17 mouse cellular contexts compared by ENCODE assay signal in genomic region chr14:38847091-38847490, GRCm38 (mm10).
DNase-seq lines count a peak whose midpoint lies in the region; ATAC-seq and TF ChIP-seq lines count a peak whose summit lies in the region.
"Had no signal": no experiment of that assay in that cellular context is flagged by ENCODE, and none has a peak within 500 bp of the region (broad histone marks: within the 10 kb centered on the region; RNA-seq: fewer than 3 reads in every experiment).

No protein-coding gene starts in this region.

- no peak overlapping the region for H3K9ac ChIP-seq in midbrain, postnatal 0 days (replicated peaks; ENCODE audit: low read length, poor library complexity, severe bottlenecking)
- no peak overlapping the region for H3K9ac ChIP-seq in midbrain, embryonic 13.5 days (replicated peaks)
- H3K9ac ChIP-seq: hindbrain, embryonic 13.5 days had no signal

- no peaks in the 10 kb centered on the region for H3K27me3 ChIP-seq in midbrain, postnatal 0 days (ENCODE audit: insufficient read depth, low read length)
- H3K27me3 ChIP-seq in midbrain, embryonic 13.5 days, result no peaks in the 10 kb centered on the region
- H3K27me3 ChIP-seq: hindbrain, embryonic 13.5 days had no signal

- no peak overlapping the region for H3K4me3 ChIP-seq in midbrain, postnatal 0 days (ENCODE audit: low read depth, low read length)
- H3K4me3 ChIP-seq in midbrain, embryonic 13.5 days (replicated peaks), result no peak overlapping the region
- H3K4me3 ChIP-seq: embryonic facial prominence, embryonic 10.5 days; hindbrain, embryonic 13.5 days had no signal

- H3K4me1 ChIP-seq in midbrain, postnatal 0 days (ENCODE audit: insufficient read depth, low read length), result no peaks in the 10 kb centered on the region
- H3K4me1 ChIP-seq in midbrain, embryonic 13.5 days (replicated peaks), result no peaks in the 10 kb centered on the region
- H3K4me1 ChIP-seq: embryonic facial prominence, embryonic 10.5 days; hindbrain, embryonic 13.5 days had no signal

- H3K4me2 ChIP-seq in midbrain, postnatal 0 days (ENCODE audit: low read depth, low read length, poor library complexity, severe bottlenecking), result no peak overlapping the region
- H3K4me2 ChIP-seq in midbrain, embryonic 13.5 days (replicated peaks), result no peak overlapping the region
- H3K4me2 ChIP-seq: hindbrain, embryonic 13.5 days had no signal

- no peak overlapping the region for H3K27ac ChIP-seq in midbrain, postnatal 0 days (ENCODE audit: low read depth, low read length)
- no peak overlapping the region for H3K27ac ChIP-seq in midbrain, embryonic 13.5 days
- H3K27ac ChIP-seq: embryonic facial prominence, embryonic 10.5 days; hindbrain, embryonic 13.5 days had no signal

- no peaks in the 10 kb centered on the region for H3K9me3 ChIP-seq in midbrain, postnatal 0 days (ENCODE audit: low read length)
- no peaks in the 10 kb centered on the region for H3K9me3 ChIP-seq in midbrain, embryonic 13.5 days
- H3K9me3 ChIP-seq: embryonic facial prominence, embryonic 10.5 days; hindbrain, embryonic 13.5 days had no signal

- peak; percentile 70 for ATAC-seq in cerebellum, adult (ENCODE audit: insufficient number of reproducible peaks, low FRiP score, low TSS enrichment)
- no peak for ATAC-seq in midbrain, postnatal 0 days (ENCODE audit: low FRiP score)
- ATAC-seq in midbrain, embryonic 13.5 days, result no peak
- no peak for ATAC-seq in megakaryocyte-erythroid progenitor cell, adult 5-6 weeks (replicated peaks; ENCODE audit: low FRiP score, low TSS enrichment, poor library complexity, severe bottlenecking)
- ATAC-seq: intestine, postnatal 0 days; midbrain, embryonic 16.5 days had no signal

- DNase-seq in cerebellum, postnatal 4 days (ENCODE audit: low spot score in 2 of 2), result no peak
- DNase-seq in midbrain, postnatal 0 days (ENCODE audit: low spot score), result peak; percentile 37
- DNase-seq in cerebellum, postnatal 25 days, result peak; percentile 21 to 53
- DNase-seq in right cerebral cortex, postnatal 36 days (ENCODE audit: low spot score in 2 of 2), result peak; percentile 32 to 47
- no peak for DNase-seq in gastrocnemius, postnatal 10 days
- DNase-seq: adrenal gland, postnatal 10 days; kidney, postnatal 10 days; lung, adult 2 months; spleen, adult 18-20 months; thymus, postnatal 14 days had no signal

- WGBS in midbrain, postnatal 0 days, result 78% methylated on average over 1 of the region's 1 CpGs
- 91% methylated on average over 1 of the region's 1 CpGs for WGBS in midbrain, embryonic 13.5 days

- TF ChIP-seq CTCF in midbrain, postnatal 0 days (IDR thresholded peaks at IDR 0.05), result no peak

- H3K36me3 ChIP-seq in midbrain, postnatal 0 days (ENCODE audit: insufficient read depth, low read length), result no peaks in the 10 kb centered on the region
- no peaks in the 10 kb centered on the region for H3K36me3 ChIP-seq in midbrain, embryonic 13.5 days
- H3K36me3 ChIP-seq: embryonic facial prominence, embryonic 10.5 days; hindbrain, embryonic 13.5 days had no signal

Comparison
In these comparisons a context has a peak if more than half of its experiments do, and no peak if none do; other contexts are left out.
1. DNase-seq: peak in midbrain, postnatal 0 days (single experiment), cerebellum, postnatal 25 days (2 of 2) and right cerebral cortex, postnatal 36 days (2 of 2); none in cerebellum, postnatal 4 days (0 of 2) and gastrocnemius, postnatal 10 days (single experiment).